Mouse (Mus musculus): ENCODE measurements around the gene Snai1. TPM values are rescaled to one million over a fixed set of nuclear protein-coding genes. Genes with fewer than 3 reads are reported as not detected.

The Snai1 gene
- polyA plus RNA-seq, 1 experiment = 1.9 TPM

- WGBS = 74% methylated on average over 8 of the region's 8 CpGs
- no peak overlapping the region for H3K4me3 ChIP-seq (replicated peaks; ENCODE audit: control insufficient read depth, low read depth, low read length)
- no peak overlapping the region; the same call in 1 of the 2 replicates for H3K27ac ChIP-seq (ENCODE audit: control insufficient read depth, insufficient read depth, low read depth, low read length, poor library complexity)
- TF ChIP-seq CTCF (IDR thresholded peaks at IDR 0.05; ENCODE audit: control insufficient read depth, insufficient read depth, low read length) (no peak), POLR2A (IDR thresholded peaks at IDR 0.05; ENCODE audit: borderline replicate concordance, control insufficient read depth, low read depth, low read length) (no peak)
- H3K4me1 ChIP-seq (ENCODE audit: control insufficient read depth, insufficient read depth, low read length) = peaks cover 5% of the 10 kb centered on the region
Measured at GRCm38 (mm10) chr2:167586041-167586440, 48.0 kb downstream of the Snai1 start.

GRCm38 (mm10) chr2:167586976-167587375, 49.0 kb downstream of the Snai1 start:
- 53% methylated on average over 9 of the region's 9 CpGs for WGBS
- no peak for TF ChIP-seq CTCF (IDR thresholded peaks at IDR 0.05; ENCODE audit: control insufficient read depth, insufficient read depth, low read length)
- peaks cover 5% of the 10 kb centered on the region for H3K4me1 ChIP-seq (ENCODE audit: control insufficient read depth, insufficient read depth, low read length)
- no peak overlapping the region for H3K4me3 ChIP-seq (replicated peaks; ENCODE audit: control insufficient read depth, low read depth, low read length)
- no peak overlapping the region; the same call in 1 of the 2 replicates for H3K27ac ChIP-seq (ENCODE audit: control insufficient read depth, insufficient read depth, low read depth, low read length, poor library complexity)

- TF ChIP-seq POLR2A (IDR thresholded peaks at IDR 0.05; ENCODE audit: borderline replicate concordance, control insufficient read depth, low read depth, low read length) = peak; percentile 82; the same call in 1 of the 2 replicates
- peak; percentile 15; the same call in 1 of the 2 replicates for TF ChIP-seq CTCF (IDR thresholded peaks at IDR 0.05; ENCODE audit: control insufficient read depth, insufficient read depth, low read length)
- H3K4me1 ChIP-seq (ENCODE audit: control insufficient read depth, insufficient read depth, low read length) = peaks cover 5% of the 10 kb centered on the region
- peak overlapping the region; percentile 96 for H3K27ac ChIP-seq (ENCODE audit: control insufficient read depth, insufficient read depth, low read depth, low read length, poor library complexity)
- peak overlapping the region; percentile 90 for H3K4me3 ChIP-seq (replicated peaks; ENCODE audit: control insufficient read depth, low read depth, low read length)
- WGBS = under 1% methylated on average over 21 of the region's 21 CpGs
Measured at GRCm38 (mm10) chr2:167588774-167589577, 51.0 kb downstream of the Snai1 start.

Other genes starting within 250 kb of the Snai1 start
- 3.7 and 5.7 TPM in 2 replicates for gene B4galt5, start 189.0 kb upstream of the Snai1 start, polyA plus RNA-seq (2011; ENCODE audit: insufficient read depth, insufficient read length, low replicate concordance, missing spikeins)
- 20.2 and 49.4 TPM in 2 replicates for gene Slc9a8, start 116.5 kb upstream of the Snai1 start, polyA plus RNA-seq (2011; ENCODE audit: insufficient read depth, insufficient read length, low replicate concordance, missing spikeins)
- gene Rnf114, start 45.5 kb upstream of the Snai1 start, polyA plus RNA-seq (2011; ENCODE audit: insufficient read depth, insufficient read length, low replicate concordance, missing spikeins) = 22.4 and 33.5 TPM in 2 replicates
- gene Spata2, start 45.3 kb upstream of the Snai1 start, polyA plus RNA-seq (2011; ENCODE audit: insufficient read depth, insufficient read length, low replicate concordance, missing spikeins) = 4.9 and 9.1 TPM in 2 replicates
- gene Ube2v1, start 93.9 kb downstream of the Snai1 start, polyA plus RNA-seq (2011; ENCODE audit: insufficient read depth, insufficient read length, low replicate concordance, missing spikeins) = 73.5 and 124 TPM in 2 replicates
- not detected in 2 replicates for gene Gm20431, start 123.3 kb downstream of the Snai1 start, polyA plus RNA-seq (2011; ENCODE audit: insufficient read depth, insufficient read length, low replicate concordance, missing spikeins)
- 13.0 and 19.5 TPM in 2 replicates for gene Cebpb, start 150.7 kb downstream of the Snai1 start, polyA plus RNA-seq (2011; ENCODE audit: insufficient read depth, insufficient read length, low replicate concordance, missing spikeins)
- 20.8 and 36.2 TPM in 2 replicates for gene Tmem189, start 151.6 kb downstream of the Snai1 start, polyA plus RNA-seq (2011; ENCODE audit: insufficient read depth, insufficient read length, low replicate concordance, missing spikeins)

All from bone marrow, adult 2 months (tissue).